Mouse (Mus musculus) inflammation-experienced regulatory T-cells, adult 6 months (primary cell): ENCODE measurements around the gene Hnrnpf. TPM values are rescaled to one million over a fixed set of nuclear protein-coding genes. Genes with fewer than 3 reads are reported as not detected.

Experiments
- ATAC-seq: one replicate; pipeline ENCODE4 v1.8.0; 2017
- polyA plus RNA-seq, 3 experiments: library from polyadenylated mRNA; unstranded; fragments of 100-300 nt; shearing (Covaris generic); gene quantifications; one replicate each; pipeline ENCODE4 v1.2.1; 2017

Hnrnpf gene
- polyA plus RNA-seq, 3 experiments from 2014 or later, result 776 to 1,009 (median 841) TPM

- ATAC-seq, result peak; percentile 35
Observed at GRCm38 (mm10) chr6:117920659-117921640, 20.8 kb downstream of the Hnrnpf start.

GRCm38 (mm10) chr6:117922041-117922440, 21.9 kb downstream of the Hnrnpf start:
- no peak for ATAC-seq

GRCm38 (mm10) chr6:117926871-117927491, 26.9 kb downstream of the Hnrnpf start:
- no peak for ATAC-seq

- no peak for ATAC-seq
Observed at GRCm38 (mm10) chr6:117927955-117928354, 27.8 kb downstream of the Hnrnpf start.

GRCm38 (mm10) chr6:117928746-117929145, 28.6 kb downstream of the Hnrnpf start:
- no peak for ATAC-seq

GRCm38 (mm10) chr6:117929945-117930655, 30.0 kb downstream of the Hnrnpf start:
- no peak for ATAC-seq

- no peak for ATAC-seq
Observed at GRCm38 (mm10) chr6:117932325-117933051, 32.4 kb downstream of the Hnrnpf start.

GRCm38 (mm10) chr6:117934301-117934700, 34.2 kb downstream of the Hnrnpf start:
- ATAC-seq, result no peak

GRCm38 (mm10) chr6:117935681-117936612, 35.8 kb downstream of the Hnrnpf start:
- ATAC-seq, result no peak

GRCm38 (mm10) chr6:117937222-117937932, 37.3 kb downstream of the Hnrnpf start, which contains the start of gene Fxyd4:
Fxyd4 (minus strand) TSS chr6:117937692.
- peak; percentile 62 for ATAC-seq

GRCm38 (mm10) chr6:117938951-117939350, 38.8 kb downstream of the Hnrnpf start:
- no peak for ATAC-seq

GRCm38 (mm10) chr6:117942769-117943168, 42.6 kb downstream of the Hnrnpf start:
- no peak for ATAC-seq

- peak; percentile 28 for ATAC-seq
Observed at GRCm38 (mm10) chr6:117943899-117944298, 43.8 kb downstream of the Hnrnpf start.

GRCm38 (mm10) chr6:117952330-117952729, 52.2 kb downstream of the Hnrnpf start:
- no peak for ATAC-seq

GRCm38 (mm10) chr6:117956161-117956560, 56.0 kb downstream of the Hnrnpf start:
- no peak for ATAC-seq

- ATAC-seq, result no peak
Observed at GRCm38 (mm10) chr6:117956851-117957501, 56.9 kb downstream of the Hnrnpf start.

GRCm38 (mm10) chr6:117963201-117963600, 63.1 kb downstream of the Hnrnpf start:
- no peak for ATAC-seq

- no peak for ATAC-seq
Observed at GRCm38 (mm10) chr6:117966729-117967128, 66.6 kb downstream of the Hnrnpf start.
